Mouse (Mus musculus) spleen, adult 2 months (tissue): ENCODE data around the gene Fgfr2. TPM values are rescaled to one million over a fixed set of nuclear protein-coding genes. Genes with fewer than 3 reads are reported as not detected.

Experiments
- DNase-seq, 2 experiments: peaks; one replicate each; pipeline versions ENCODE4 v3.0.0 to v3.0.0-alpha.2; 2012 to 2021; ENCODE audit warnings: low spot score in 2 of 2, low read depth in 1 of 2
- H3K27ac ChIP-seq: fragments of 200-500 bp; 2 replicates; pipeline ENCODE4 v1.5.1; 2012; ENCODE audit warnings: low read length, inconsistent platforms; ENCODE audit not compliant: insufficient read depth
- H3K27me3 ChIP-seq: fragments of 200-500 bp; 2 replicates; pipeline ENCODE4 v1.6.1; 2012; ENCODE audit warnings: mild to moderate bottlenecking, moderate library complexity, low read length, inconsistent platforms; ENCODE audit not compliant: control insufficient read depth, insufficient read depth
- H3K36me3 ChIP-seq: fragments of 200-500 bp; 2 replicates; pipeline ENCODE4 v1.6.1; 2012; ENCODE audit warnings: mild to moderate bottlenecking, low read length, inconsistent platforms; ENCODE audit not compliant: control insufficient read depth, insufficient read depth
- H3K4me1 ChIP-seq: fragments of 200-500 bp; 2 replicates; pipeline ENCODE4 v1.6.1; 2011; ENCODE audit warnings: inconsistent platforms; ENCODE audit not compliant: control insufficient read depth, insufficient read depth, insufficient read length
- H3K4me3 ChIP-seq: fragments of 200-500 bp; 2 replicates; pipeline ENCODE4 v1.5.1; 2011; ENCODE audit warnings: mild to moderate bottlenecking, inconsistent platforms; ENCODE audit not compliant: insufficient read depth, insufficient read length; ENCODE audit errors: extremely low read depth
- CTCF ChIP-seq: fragments of 200-500 bp; IDR thresholded peaks from 2 replicates; pipeline ENCODE4 v1.5.1; 2011; ENCODE audit warnings: mild to moderate bottlenecking, inconsistent platforms; ENCODE audit not compliant: insufficient read depth, insufficient read length, insufficient replicate concordance; ENCODE audit errors: extremely low read depth
- POLR2A ChIP-seq: fragments of 200-500 bp; IDR thresholded peaks from 2 replicates; pipeline ENCODE4 v1.6.1; 2011; ENCODE audit warnings: low read depth, low read length, inconsistent platforms
- WGBS: fragments of 180-500 bp; shearing (Covaris S2); methylation state at CpG from one replicate; pipeline ENCODE4 v1.1.7; 2018; 5-methylcytosine and 5-hydroxymethylcytosine counted together
- polyA plus RNA-seq: library from polyadenylated mRNA; depleted of rRNA; stranded (reverse); fragments of >200 nt; gene quantifications from 2 replicates; pipeline ENCODE4 v1.2.3, GENCODE M21; 2012

Gene Fgfr2
- polyA plus RNA-seq, 1 experiment = 1.6 TPM

DNA sequence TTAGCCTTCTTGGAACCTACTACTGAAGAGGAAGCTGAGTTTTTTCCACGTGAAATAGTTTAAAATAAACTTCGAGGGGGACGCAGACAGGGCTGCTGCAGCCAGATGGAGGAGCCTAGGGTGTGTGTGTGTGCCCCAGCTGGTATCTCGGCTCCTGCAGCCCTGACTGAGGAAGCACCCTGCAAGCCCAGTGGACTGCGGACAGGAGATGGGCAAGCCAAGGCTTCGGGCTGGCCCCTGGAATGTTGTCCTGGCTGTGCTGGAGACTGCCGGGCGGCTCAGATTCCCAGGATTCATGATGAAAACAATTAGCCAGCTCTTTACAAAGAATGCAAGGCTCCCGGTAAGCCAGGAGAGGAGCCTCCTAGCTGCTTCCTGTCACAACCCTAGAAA lies 465.1 kb downstream of the Fgfr2 start:
- Histone ChIP-seq H3K4me3 (no peak overlapping the region), H3K27me3 (no peaks in the 10 kb centered on the region), H3K36me3 (no peaks in the 10 kb centered on the region), H3K27ac (no peak overlapping the region), H3K4me1 (peaks cover 12% of the 10 kb centered on the region; the same call in 1 of the 2 replicates)
- TF ChIP-seq CTCF = no peak
- TF ChIP-seq POLR2A = no peak
- 32% methylated on average over 9 of the region's 9 CpGs for WGBS
- no peak for DNase-seq

- H3K4me1 ChIP-seq = peaks cover 12% of the 10 kb centered on the region; the same call in 1 of the 2 replicates
- no peaks in the 10 kb centered on the region for H3K36me3 ChIP-seq
- H3K4me3 ChIP-seq = no peak overlapping the region
- no peak overlapping the region for H3K27ac ChIP-seq
- H3K27me3 ChIP-seq = no peaks in the 10 kb centered on the region
- no peak for DNase-seq
- 56% methylated on average over 14 of the region's 14 CpGs for WGBS
- no peak for TF ChIP-seq POLR2A
- no peak for TF ChIP-seq CTCF
These were observed 465.6 kb downstream of the Fgfr2 start for GRCm38 (mm10) chr7:132657371-132658057.

DNA sequence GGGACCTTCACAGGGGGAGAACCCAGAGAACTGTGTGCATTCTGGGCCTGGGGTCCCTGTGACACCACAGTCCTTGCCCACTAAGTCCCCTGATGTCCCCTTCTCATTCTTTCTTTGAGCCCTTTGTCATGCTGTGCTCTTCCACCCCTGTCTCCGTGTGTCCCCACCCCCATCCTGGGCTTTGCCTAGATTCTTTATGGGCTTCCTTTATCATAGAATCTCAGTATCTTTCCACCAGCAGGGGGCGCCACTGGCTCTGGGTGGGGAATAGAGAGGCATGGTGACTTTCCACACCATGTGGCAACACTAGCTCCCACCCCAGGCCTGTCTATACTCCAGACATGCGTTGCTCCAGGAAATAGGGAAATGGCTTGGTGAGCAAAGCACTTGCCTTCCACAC lies 466.6 kb downstream of the Fgfr2 start:
- Histone ChIP-seq H3K27ac (peak overlapping the region; percentile 70; the same call in 1 of the 2 replicates), H3K4me1 (peaks cover 12% of the 10 kb centered on the region; the same call in 1 of the 2 replicates), H3K4me3 (no peak overlapping the region), H3K27me3 (no peaks in the 10 kb centered on the region), H3K36me3 (no peaks in the 10 kb centered on the region)
- no peak for TF ChIP-seq POLR2A
- TF ChIP-seq CTCF = peak; percentile 61; the same call in 1 of the 2 replicates
- peak; percentile 67 to 88 for DNase-seq
- WGBS = 0% methylated on average over 3 of the region's 3 CpGs

DNA sequence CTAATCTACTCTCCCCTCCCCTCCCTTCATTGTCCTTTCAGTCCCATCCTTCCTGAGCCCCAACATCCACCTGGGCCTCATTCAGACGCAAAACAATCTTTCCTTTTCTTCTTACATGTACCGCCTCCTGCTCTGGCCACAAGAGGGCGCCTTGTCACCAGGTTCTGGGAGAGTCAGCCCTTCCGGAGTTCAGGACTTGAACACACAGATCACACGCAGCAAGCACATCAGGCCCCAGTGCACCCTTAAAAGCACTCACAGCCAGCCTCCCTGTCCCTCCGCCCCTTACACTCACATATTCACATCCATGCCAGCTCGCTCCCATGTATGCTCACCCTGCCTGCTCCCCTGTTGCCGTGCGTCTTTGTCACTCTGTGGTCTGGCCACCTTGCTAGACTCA lies 467.1 kb downstream of the Fgfr2 start:
- Histone ChIP-seq H3K36me3 (no peaks in the 10 kb centered on the region), H3K4me3 (peak overlapping the region; percentile 19; the same call in 1 of the 2 replicates), H3K4me1 (peaks cover 12% of the 10 kb centered on the region; the same call in 1 of the 2 replicates), H3K27ac (peak overlapping the region; percentile 70), H3K27me3 (no peaks in the 10 kb centered on the region)
- DNase-seq = peak; percentile 84 to 87
- no peak for TF ChIP-seq POLR2A
- peak; percentile 97; the same call in 1 of the 2 replicates for TF ChIP-seq CTCF
- 7% methylated on average over 9 of the region's 9 CpGs for WGBS

- H3K4me1 ChIP-seq = peaks cover 8% of the 10 kb centered on the region; the same call in 1 of the 2 replicates
- no peak overlapping the region for H3K4me3 ChIP-seq
- no peak overlapping the region for H3K27ac ChIP-seq
- 95% methylated on average over 3 of the region's 3 CpGs for WGBS
- H3K36me3 ChIP-seq = no peaks in the 10 kb centered on the region
- no peak for DNase-seq
- H3K27me3 ChIP-seq = no peaks in the 10 kb centered on the region
- TF ChIP-seq CTCF = no peak
- no peak for TF ChIP-seq POLR2A
These were observed 468.7 kb downstream of the Fgfr2 start for GRCm38 (mm10) chr7:132654412-132654811.

GRCm38 (mm10) chr7:132646514-132646913 lies 476.6 kb downstream of the Fgfr2 start:
- no peak overlapping the region for H3K27ac ChIP-seq
- TF ChIP-seq CTCF (no peak), POLR2A (no peak)
- no peaks in the 10 kb centered on the region for H3K4me1 ChIP-seq
- H3K36me3 ChIP-seq = no peaks in the 10 kb centered on the region
- H3K27me3 ChIP-seq = no peaks in the 10 kb centered on the region
- no peak for DNase-seq
- WGBS = 88% methylated on average over 1 of the region's 1 CpGs
- no peak overlapping the region for H3K4me3 ChIP-seq

GRCm38 (mm10) chr7:132644605-132645279 lies 478.4 kb downstream of the Fgfr2 start:
- H3K4me3 ChIP-seq = no peak overlapping the region
- no peaks in the 10 kb centered on the region for H3K4me1 ChIP-seq
- TF ChIP-seq POLR2A (no peak), CTCF (no peak)
- no peaks in the 10 kb centered on the region for H3K36me3 ChIP-seq
- WGBS = 85% methylated on average over 11 of the region's 11 CpGs
- DNase-seq = no peak
- H3K27me3 ChIP-seq = no peaks in the 10 kb centered on the region
- H3K27ac ChIP-seq = no peak overlapping the region
